Mouse (Mus musculus): Measurements from ENCODE around the gene Spef1.

DNA sequence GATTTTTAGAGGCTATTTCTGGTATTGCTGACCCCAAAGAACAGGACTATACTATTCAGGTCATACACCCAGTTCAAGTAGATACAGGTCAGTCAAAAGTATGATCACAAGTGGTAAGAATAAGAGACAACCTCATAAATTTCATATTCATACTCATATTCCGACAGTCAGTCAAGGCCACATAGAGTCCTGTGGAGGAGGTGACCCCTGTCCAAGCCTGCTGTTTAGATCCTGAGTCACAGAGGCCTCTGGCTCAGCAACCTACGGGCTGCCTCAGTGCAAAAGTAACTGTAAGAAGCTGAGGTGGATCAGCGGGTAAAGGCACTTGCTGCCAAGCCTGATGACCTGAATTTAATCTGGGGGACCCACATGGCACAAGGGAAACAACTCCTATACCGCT, 33.0 kb downstream of the Spef1 start:
- TF ChIP-seq CTCF (IDR thresholded peaks at IDR 0.05; ENCODE audit: low read depth, low read length) (no peak), GATA1 (IDR thresholded peaks at IDR 0.05; ENCODE audit: borderline replicate concordance, low read length) (no peak)

Measured in G1E (cell line).